Mouse (Mus musculus): ENCODE results near the gene Gss. TPM values are rescaled to one million over a fixed set of nuclear protein-coding genes. Genes with fewer than 3 reads are reported as not detected.

Gene Gss
- polyA plus RNA-seq, 1 experiment from 2014 or later: 49.3 TPM

DNA sequence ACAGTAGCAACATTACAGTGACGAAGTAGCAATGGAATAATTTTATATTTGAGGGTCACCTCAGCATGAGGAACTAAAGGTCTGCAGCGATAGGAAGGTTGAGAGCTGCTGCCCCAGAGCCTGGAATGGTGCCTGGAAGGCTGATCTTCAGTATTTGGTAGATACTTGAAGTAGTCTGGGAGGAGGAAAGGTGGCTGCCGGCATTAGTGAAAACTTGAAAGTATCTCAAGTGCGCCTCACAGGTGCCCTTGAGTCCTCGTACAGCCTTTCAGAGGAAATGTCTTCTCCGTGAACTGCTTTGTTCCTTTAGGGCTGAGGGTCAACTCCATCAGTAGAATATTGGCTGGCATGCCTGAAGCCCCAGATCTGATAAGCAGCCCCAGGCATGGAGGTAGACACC is 2.9 kb upstream of the Gss start:
- Histone ChIP-seq H3K36me3 (replicated peaks; ENCODE audit: insufficient read depth, low read length) (no peaks in the 10 kb centered on the region), H3K27ac (ENCODE audit: low read depth) (no peak overlapping the region), H3K4me1 (ENCODE audit: insufficient read depth) (peaks cover 20% of the 10 kb centered on the region), H3K9ac (replicated peaks) (no peak overlapping the region), H3K4me2 (ENCODE audit: low read depth, low read length) (no peak overlapping the region), H3K4me3 (ENCODE audit: low read depth, low read length) (no peak overlapping the region), H3K27me3 (ENCODE audit: insufficient read depth, low read length) (no peaks in the 10 kb centered on the region), H3K9me3 (ENCODE audit: low read length) (no peaks in the 10 kb centered on the region)
- ATAC-seq (no peak), DNase-seq (no peak)
- TF ChIP-seq EP300 (IDR thresholded peaks at IDR 0.05; ENCODE audit: low read depth) (no peak), CTCF (IDR thresholded peaks at IDR 0.05; ENCODE audit: low read depth) (no peak)
- WGBS (ENCODE audit: insufficient replicate concordance): 82% methylated on average over 6 of the region's 6 CpGs

DNA sequence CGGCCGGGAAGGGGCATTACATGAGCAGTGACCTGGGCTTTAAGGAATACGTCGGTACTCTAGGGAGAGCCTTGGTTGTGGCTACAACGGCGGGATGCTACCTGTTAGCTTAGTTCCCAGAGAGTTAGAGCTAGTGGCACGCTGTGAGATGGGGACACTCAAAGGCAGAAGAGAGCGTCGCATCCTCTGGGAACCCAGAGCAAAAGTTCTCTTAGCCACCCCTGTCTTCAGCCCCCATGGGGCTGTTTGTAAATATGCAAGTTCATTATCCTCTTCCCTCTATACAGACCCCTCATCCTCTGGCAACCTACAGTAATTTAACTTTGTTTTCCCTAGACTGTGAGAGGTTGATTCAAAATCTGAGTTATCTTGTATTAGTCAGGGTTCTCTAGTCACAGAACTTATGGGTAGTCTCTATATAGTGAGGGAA is 259 bp upstream of the Gss start:
- Histone ChIP-seq H3K9ac (replicated peaks) (peak overlapping the region; percentile 85), H3K4me3 (ENCODE audit: low read depth, low read length) (peak overlapping the region; percentile 87), H3K4me2 (ENCODE audit: low read depth, low read length) (peak overlapping the region; percentile 91), H3K27ac (ENCODE audit: low read depth) (peak overlapping the region; percentile 84), H3K27me3 (ENCODE audit: insufficient read depth, low read length) (no peaks in the 10 kb centered on the region), H3K36me3 (replicated peaks; ENCODE audit: insufficient read depth, low read length) (no peaks in the 10 kb centered on the region), H3K9me3 (ENCODE audit: low read length) (no peaks in the 10 kb centered on the region), H3K4me1 (ENCODE audit: insufficient read depth) (peaks cover 32% of the 10 kb centered on the region)
- no peak for ATAC-seq
- TF ChIP-seq CTCF (IDR thresholded peaks at IDR 0.05; ENCODE audit: low read depth) (no peak), EP300 (IDR thresholded peaks at IDR 0.05; ENCODE audit: low read depth) (peak; percentile 28; the same call in 1 of the 2 replicates)
- no peak for DNase-seq
- 0% methylated on average over 9 of the region's 9 CpGs for WGBS (ENCODE audit: insufficient replicate concordance)

DNA sequence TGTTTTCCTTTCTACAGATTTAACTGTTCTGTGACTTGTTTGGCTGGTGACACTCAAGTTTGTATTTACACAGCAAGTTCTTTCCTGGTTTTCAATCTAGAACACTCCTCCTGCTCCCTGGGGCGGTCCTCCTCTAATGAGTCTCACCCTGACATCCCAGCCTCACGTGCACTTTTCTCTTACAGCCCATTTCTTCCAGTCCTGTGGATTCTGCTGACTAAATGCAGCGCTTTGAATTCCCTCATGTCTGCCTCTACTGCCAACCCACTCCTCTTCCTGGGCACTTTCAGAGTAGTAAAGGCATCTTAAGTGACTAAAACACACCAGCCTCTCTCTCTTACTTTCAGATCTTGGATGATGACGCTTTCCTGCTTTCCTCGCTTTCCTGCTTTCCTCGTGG is 934 bp downstream of the Gss start:
- Histone ChIP-seq H3K4me1 (ENCODE audit: insufficient read depth) (peaks cover 32% of the 10 kb centered on the region), H3K27ac (ENCODE audit: low read depth) (peak overlapping the region; percentile 84), H3K36me3 (replicated peaks; ENCODE audit: insufficient read depth, low read length) (no peaks in the 10 kb centered on the region), H3K9ac (replicated peaks) (peak overlapping the region; percentile 85), H3K4me3 (ENCODE audit: low read depth, low read length) (peak overlapping the region; percentile 87), H3K9me3 (ENCODE audit: low read length) (no peaks in the 10 kb centered on the region), H3K4me2 (ENCODE audit: low read depth, low read length) (peak overlapping the region; percentile 91), H3K27me3 (ENCODE audit: insufficient read depth, low read length) (no peaks in the 10 kb centered on the region)
- TF ChIP-seq CTCF (IDR thresholded peaks at IDR 0.05; ENCODE audit: low read depth) (no peak), EP300 (IDR thresholded peaks at IDR 0.05; ENCODE audit: low read depth) (no peak)
- no peak for DNase-seq
- WGBS (ENCODE audit: insufficient replicate concordance): 9% methylated on average over 6 of the region's 6 CpGs
- ATAC-seq: no peak

DNA sequence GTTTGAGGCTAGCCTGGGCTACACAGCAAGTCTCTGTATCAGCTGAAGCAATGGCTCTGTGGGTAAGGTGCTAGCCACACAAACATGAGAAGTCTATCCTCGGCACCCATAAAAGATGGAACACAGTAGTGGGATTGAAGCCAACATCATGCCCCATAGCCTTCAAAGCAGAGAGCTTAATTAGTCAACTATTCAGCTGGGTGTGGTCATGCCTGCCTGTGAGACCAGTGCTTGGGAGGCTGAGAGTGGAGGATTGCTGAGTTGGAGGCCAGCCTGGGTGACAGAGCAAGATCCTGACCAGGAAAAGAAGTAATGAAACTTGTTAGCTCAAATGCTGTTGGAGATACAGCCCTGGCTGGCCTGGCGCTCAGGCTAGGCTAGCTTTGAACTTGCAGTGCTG is 1.7 kb downstream of the Gss start:
- Histone ChIP-seq H3K4me3 (ENCODE audit: low read depth, low read length) (no peak overlapping the region), H3K4me2 (ENCODE audit: low read depth, low read length) (peak overlapping the region; percentile 91), H3K4me1 (ENCODE audit: insufficient read depth) (peaks cover 32% of the 10 kb centered on the region), H3K27me3 (ENCODE audit: insufficient read depth, low read length) (no peaks in the 10 kb centered on the region), H3K36me3 (replicated peaks; ENCODE audit: insufficient read depth, low read length) (no peaks in the 10 kb centered on the region), H3K9ac (replicated peaks) (no peak overlapping the region), H3K9me3 (ENCODE audit: low read length) (no peaks in the 10 kb centered on the region), H3K27ac (ENCODE audit: low read depth) (0 out of 2 replicates have a peak overlapping the region, but pooled peaks have one; percentile 2)
- TF ChIP-seq EP300 (IDR thresholded peaks at IDR 0.05; ENCODE audit: low read depth): no peak
- DNase-seq: no peak
- WGBS (ENCODE audit: insufficient replicate concordance): 78% methylated on average over 2 of the region's 2 CpGs
- no peak for ATAC-seq

DNA sequence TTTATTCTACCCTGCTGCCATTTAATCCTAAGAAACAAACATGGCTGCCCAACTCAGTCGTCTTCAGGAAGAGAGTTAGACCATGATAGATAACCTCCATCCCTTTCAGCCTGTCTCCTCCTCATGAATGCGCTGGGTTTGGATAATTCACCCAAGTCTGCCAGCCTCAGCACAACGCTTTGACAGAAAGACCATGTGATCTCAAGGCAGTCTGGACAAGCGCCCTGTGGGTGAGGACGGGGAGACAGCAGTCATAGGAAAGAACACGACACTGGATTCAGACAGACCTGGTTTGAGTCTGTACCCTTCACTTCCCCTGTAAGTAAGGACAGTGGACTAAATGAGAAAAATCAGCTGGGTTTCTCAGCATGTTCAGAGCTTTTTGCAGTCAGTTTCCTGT is 3.1 kb downstream of the Gss start:
- no peak overlapping the region for H3K27ac ChIP-seq (ENCODE audit: low read depth)
- DNase-seq: no peak
- no peak overlapping the region for H3K4me3 ChIP-seq (ENCODE audit: low read depth, low read length)
- no peaks in the 10 kb centered on the region for H3K36me3 ChIP-seq (replicated peaks; ENCODE audit: insufficient read depth, low read length)
- H3K27me3 ChIP-seq (ENCODE audit: insufficient read depth, low read length): no peaks in the 10 kb centered on the region
- no peak overlapping the region for H3K9ac ChIP-seq (replicated peaks)
- TF ChIP-seq EP300 (IDR thresholded peaks at IDR 0.05; ENCODE audit: low read depth) (no peak), CTCF (IDR thresholded peaks at IDR 0.05; ENCODE audit: low read depth) (no peak)
- no peaks in the 10 kb centered on the region for H3K9me3 ChIP-seq (ENCODE audit: low read length)
- no peak for ATAC-seq
- H3K4me1 ChIP-seq (ENCODE audit: insufficient read depth): peaks cover 39% of the 10 kb centered on the region
- 76% methylated on average over 6 of the region's 6 CpGs for WGBS (ENCODE audit: insufficient replicate concordance)
- H3K4me2 ChIP-seq (ENCODE audit: low read depth, low read length): no peak overlapping the region

DNA sequence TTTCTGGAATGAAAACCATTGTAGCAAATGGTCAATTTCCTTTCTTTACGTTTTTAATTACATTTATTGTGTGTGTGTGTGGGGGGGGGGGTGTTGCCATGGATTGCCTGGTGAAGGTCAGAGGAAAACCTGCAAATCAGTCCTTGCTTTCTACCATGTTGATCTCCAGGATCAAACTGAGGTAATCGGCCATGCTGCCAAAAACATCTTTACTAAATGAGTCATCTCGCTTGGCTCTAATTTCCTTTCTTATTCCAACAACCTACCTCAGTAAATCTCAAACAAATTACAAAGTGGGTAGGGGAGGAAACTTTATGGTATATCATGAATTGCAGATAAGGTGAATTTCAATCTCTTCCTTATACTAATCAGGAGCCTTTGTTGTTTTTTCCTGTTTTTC is 4.5 kb downstream of the Gss start:
- H3K4me2 ChIP-seq (ENCODE audit: low read depth, low read length): no peak overlapping the region
- H3K4me3 ChIP-seq (ENCODE audit: low read depth, low read length): no peak overlapping the region
- WGBS (ENCODE audit: insufficient replicate concordance): 82% methylated on average over 3 of the region's 3 CpGs
- H3K27ac ChIP-seq (ENCODE audit: low read depth): no peak overlapping the region
- H3K9ac ChIP-seq (replicated peaks): no peak overlapping the region
- ATAC-seq (no peak), DNase-seq (no peak)
- no peaks in the 10 kb centered on the region for H3K9me3 ChIP-seq (ENCODE audit: low read length)
- no peak for TF ChIP-seq CTCF (IDR thresholded peaks at IDR 0.05; ENCODE audit: low read depth)
- no peak for TF ChIP-seq EP300 (IDR thresholded peaks at IDR 0.05; ENCODE audit: low read depth)
- no peaks in the 10 kb centered on the region for H3K36me3 ChIP-seq (replicated peaks; ENCODE audit: insufficient read depth, low read length)
- peaks cover 38% of the 10 kb centered on the region for H3K4me1 ChIP-seq (ENCODE audit: insufficient read depth)
- no peaks in the 10 kb centered on the region for H3K27me3 ChIP-seq (ENCODE audit: insufficient read depth, low read length)

DNA sequence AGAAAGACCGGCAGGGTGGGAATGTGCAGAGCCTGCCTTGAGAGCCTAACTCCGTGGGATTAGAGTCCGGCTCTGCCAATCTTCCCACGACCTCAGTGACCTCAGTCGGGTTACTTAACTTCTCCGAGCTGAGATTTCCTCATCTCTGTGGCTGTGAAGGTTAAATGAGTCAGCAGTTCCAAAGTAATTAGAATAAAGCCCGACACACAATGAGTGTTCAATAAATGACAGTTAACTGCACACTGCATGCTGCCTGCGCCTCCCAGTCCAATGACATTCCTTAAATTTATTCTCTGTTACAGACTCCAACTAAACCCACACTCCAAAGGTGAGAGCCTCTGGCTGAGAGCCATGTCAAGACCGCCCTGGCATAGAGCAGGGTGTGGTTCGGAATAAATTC is 7.1 kb downstream of the Gss start:
- 0 out of 2 replicates have a peak, but pooled peaks cover 9% of the 10 kb centered on the region for H3K36me3 ChIP-seq (replicated peaks; ENCODE audit: insufficient read depth, low read length)
- ATAC-seq (peak; percentile 79), DNase-seq (peak; percentile 54)
- TF ChIP-seq CTCF (IDR thresholded peaks at IDR 0.05; ENCODE audit: low read depth) (no peak), EP300 (IDR thresholded peaks at IDR 0.05; ENCODE audit: low read depth) (peak; percentile 19; the same call in 1 of the 2 replicates)
- peaks cover 19% of the 10 kb centered on the region for H3K4me1 ChIP-seq (ENCODE audit: insufficient read depth)
- WGBS (ENCODE audit: insufficient replicate concordance): 47% methylated on average over 10 of the region's 10 CpGs
- H3K9ac ChIP-seq (replicated peaks): no peak overlapping the region
- H3K4me3 ChIP-seq (ENCODE audit: low read depth, low read length): no peak overlapping the region
- no peaks in the 10 kb centered on the region for H3K27me3 ChIP-seq (ENCODE audit: insufficient read depth, low read length)
- H3K27ac ChIP-seq (ENCODE audit: low read depth): peak overlapping the region; percentile 16; the same call in 1 of the 2 replicates
- no peaks in the 10 kb centered on the region for H3K9me3 ChIP-seq (ENCODE audit: low read length)
- H3K4me2 ChIP-seq (ENCODE audit: low read depth, low read length): peak overlapping the region; percentile 46
